Mouse (Mus musculus) embryo, embryonic 10 days (tissue): Measurements from ENCODE around the gene Ccs.

Experiments used
- DNase-seq: peaks from one replicate; pipeline ENCODE4 v3.0.0-alpha.2; 2015; ENCODE audit warnings: low spot score

Gene Ccs

GRCm38 (mm10) chr19:4782891-4783290 is 56.2 kb downstream of the Ccs start:
- no peak for DNase-seq
